Mouse (Mus musculus): ENCODE data around the gene Vamp8.

Vamp8 gene

GRCm38 (mm10) chr6:72352636-72353405 lies 37.7 kb downstream of the Vamp8 start:
- peak; percentile 86 for DNase-seq (ENCODE audit: low spot score)

DNA sequence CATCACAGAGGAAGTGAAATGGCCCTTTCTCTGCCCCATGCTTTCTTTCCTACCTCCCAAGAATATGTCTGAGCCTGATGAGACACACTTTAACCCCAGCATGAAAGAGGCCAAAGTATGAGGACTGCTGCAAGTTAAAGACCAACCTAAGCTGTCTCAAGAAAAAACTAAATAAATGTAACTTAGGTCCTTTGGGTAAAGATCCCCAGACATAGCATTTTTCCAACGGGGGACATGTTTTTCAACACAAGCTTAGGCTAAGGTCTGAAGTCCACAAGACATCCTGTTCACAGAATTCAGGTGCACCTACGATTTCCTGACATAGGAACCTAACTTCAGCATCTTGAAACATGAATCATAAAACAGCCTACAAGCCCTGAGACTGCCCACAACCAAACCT lies 40.3 kb downstream of the Vamp8 start:
- no peak for DNase-seq (ENCODE audit: low spot score)

DNA sequence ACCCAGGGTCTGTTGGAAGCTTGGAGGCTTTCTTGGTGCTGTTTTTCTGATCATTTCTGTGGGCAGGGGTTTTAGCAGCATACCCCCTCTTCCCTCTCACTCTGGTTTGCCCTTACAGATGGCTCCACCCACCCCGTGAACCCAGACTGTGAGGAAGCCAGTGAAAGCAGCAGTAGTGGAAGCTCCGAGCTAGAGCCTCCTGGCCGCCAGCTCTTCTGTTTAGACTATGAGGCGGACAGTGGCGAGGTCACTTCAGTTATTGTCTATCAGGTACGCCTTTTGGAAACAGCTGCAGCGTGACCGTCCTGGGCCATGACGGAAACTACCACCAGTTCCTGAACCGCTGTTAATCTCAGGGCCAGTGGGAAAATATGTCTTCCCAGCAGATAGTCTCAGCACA lies 42.1 kb downstream of the Vamp8 start:
- DNase-seq (ENCODE audit: low spot score): no peak

- peak; percentile 84 for DNase-seq (ENCODE audit: low spot score)
These were observed 43.1 kb downstream of the Vamp8 start, which contains the start of gene 0610030E20Rik for GRCm38 (mm10) chr6:72347166-72347941. Gene 0610030E20Rik (plus strand): TSS chr6:72347317.

- no peak for DNase-seq (ENCODE audit: low spot score)
These were observed 44.2 kb downstream of the Vamp8 start for GRCm38 (mm10) chr6:72346261-72346660.

DNA sequence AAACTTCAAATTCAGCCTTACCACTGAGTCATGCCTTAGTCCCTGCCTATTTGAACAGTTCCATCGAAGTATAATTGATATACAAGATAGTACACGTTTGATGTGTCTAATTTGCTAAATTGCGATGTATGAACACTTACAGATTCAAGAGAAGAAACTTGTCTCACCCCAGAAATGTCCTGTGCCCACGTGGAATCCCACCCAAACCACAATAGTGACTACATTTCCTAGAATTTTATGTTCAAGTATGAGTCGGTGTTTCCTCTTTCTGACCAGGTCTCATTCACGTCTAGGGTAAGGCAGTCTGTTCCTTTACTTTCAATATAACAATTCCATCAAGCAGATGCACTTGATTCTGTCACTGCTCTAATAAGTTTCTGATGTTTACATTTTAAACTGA lies 44.9 kb downstream of the Vamp8 start:
- no peak for DNase-seq (ENCODE audit: low spot score)

GRCm38 (mm10) chr6:72345074-72345567 lies 45.4 kb downstream of the Vamp8 start, which contains the start of gene Usp39:
Gene Usp39 (minus strand): TSS chr6:72345184.
- DNase-seq (ENCODE audit: low spot score): peak; percentile 97

DNA sequence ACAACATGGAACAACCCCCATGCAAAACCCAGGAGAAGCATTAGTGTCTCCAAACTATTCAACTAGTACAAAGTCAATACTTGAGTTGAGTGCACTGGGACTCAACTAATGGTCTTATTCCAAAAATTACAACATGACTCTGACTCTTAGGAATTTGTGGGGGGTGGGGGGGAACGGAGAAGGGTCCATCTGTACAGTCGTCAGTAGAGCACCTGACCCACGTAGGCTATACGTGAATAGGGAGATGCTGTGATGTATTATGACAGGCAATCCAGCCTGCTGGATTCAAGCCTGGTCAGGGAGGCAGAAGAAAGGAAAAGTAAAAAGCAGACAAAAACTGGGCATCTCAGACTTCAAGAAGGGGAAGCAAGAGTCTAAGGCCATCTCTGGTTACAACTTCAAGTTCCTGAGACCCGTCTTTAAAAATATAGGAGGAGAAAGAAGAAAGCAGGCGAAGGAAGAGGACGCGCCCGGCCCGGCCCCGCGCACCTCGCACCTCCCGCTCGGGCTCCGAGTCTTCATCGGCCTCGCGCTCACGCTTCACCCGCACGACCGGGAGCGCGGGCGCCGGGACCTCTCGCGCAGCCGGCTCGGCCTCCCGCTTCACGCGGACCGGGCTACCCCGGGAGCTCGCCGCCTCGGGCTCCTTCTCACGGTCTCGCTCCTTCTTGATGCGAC lies 46.0 kb downstream of the Vamp8 start:
- no peak for DNase-seq (ENCODE audit: low spot score)

DNA sequence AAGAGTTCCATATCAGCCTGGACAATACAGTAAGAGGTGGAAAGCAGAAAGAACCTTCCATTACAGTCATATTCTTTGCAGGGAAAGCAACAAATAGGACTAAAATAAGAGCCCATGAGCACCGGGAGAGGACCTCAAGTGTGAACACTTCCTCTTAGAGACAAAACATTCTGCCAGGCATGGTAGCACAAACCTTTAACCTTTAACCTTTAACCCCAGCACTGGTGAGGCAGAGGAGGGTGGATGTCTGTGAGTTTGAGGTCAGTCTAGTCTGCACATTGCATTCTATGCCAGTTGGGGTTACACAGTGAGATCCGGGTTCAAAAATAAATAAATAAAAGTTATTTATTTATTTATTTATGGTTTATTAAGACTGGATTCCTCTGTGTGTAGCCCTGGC lies 50.0 kb downstream of the Vamp8 start:
- no peak for DNase-seq (ENCODE audit: low spot score)
